Mouse (Mus musculus) lung, embryonic 14.5 days (tissue): Measurements from ENCODE around the gene Lcp2. TPM values are rescaled to one million over a fixed set of nuclear protein-coding genes. Genes with fewer than 3 reads are reported as not detected.

ENCODE experiments used
- ATAC-seq: fragments of 200-750 bp; cut with Nextera tagmentation; 2 replicates; pipeline ENCODE4 v1.8.0; 2017; ENCODE audit warnings: mild to moderate bottlenecking, moderate TSS enrichment, moderate library complexity; ENCODE audit not compliant: insufficient read depth
- DNase-seq: peaks from one replicate; pipeline ENCODE4 v3.0.0-alpha.2; 2015
- H3K27ac ChIP-seq: fragments of 300-500 bp; sonication (generic); 2 replicates; pipeline ENCODE4 v1.5.1; 2014; ENCODE audit warnings: low read depth, mild to moderate bottlenecking, moderate library complexity
- H3K27me3 ChIP-seq: fragments of 300-500 bp; sonication (generic); 2 replicates; pipeline ENCODE4 v1.6.1; 2014; ENCODE audit warnings: low read length, control low read depth; ENCODE audit not compliant: insufficient read depth
- H3K36me3 ChIP-seq: fragments of 300-500 bp; sonication (generic); 2 replicates; pipeline ENCODE4 v1.6.1; 2014; ENCODE audit warnings: control low read depth; ENCODE audit not compliant: insufficient read depth
- H3K4me1 ChIP-seq: fragments of 300-500 bp; sonication (generic); 2 replicates; pipeline ENCODE4 v1.6.1; 2014; ENCODE audit warnings: antibody characterized with exemption, control low read depth; ENCODE audit not compliant: insufficient read depth
- H3K4me2 ChIP-seq: fragments of 300-500 bp; sonication (generic); 2 replicates; pipeline ENCODE4 v1.6.1; 2014; ENCODE audit warnings: mild to moderate bottlenecking
- H3K4me3 ChIP-seq: fragments of 300-500 bp; sonication (generic); 2 replicates; pipeline ENCODE4 v1.5.1; 2014; ENCODE audit warnings: low read depth, low read length
- H3K9ac ChIP-seq: fragments of 300-500 bp; sonication (generic); 2 replicates; pipeline ENCODE4 v1.6.1; 2014
- H3K9me3 ChIP-seq: fragments of 300-500 bp; sonication (generic); 2 replicates; pipeline ENCODE4 v1.6.1; 2016; ENCODE audit warnings: low read depth, low read length, control low read depth
- CTCF ChIP-seq: IDR thresholded peaks from 2 replicates; pipeline ENCODE4 v1.5.1; 2016; ENCODE audit warnings: antibody characterized with exemption, low read depth
- WGBS: fragments of 180-500 bp; shearing (Covaris S2); extraction: QIAGEN DNeasy Blood & Tissue Kit; methylation state at CpG from one replicate; pipeline ENCODE4 v1.1.7; 2014; 5-methylcytosine and 5-hydroxymethylcytosine counted together
- polyA plus RNA-seq: library from polyadenylated mRNA; unstranded; fragments of >200 nt; fragmentation: Nextera tagmentation; extraction: Ambion mirVana; gene quantifications from 2 replicates; pipeline ENCODE4 v1.2.1, GENCODE M21; 2014

Gene Lcp2
- polyA plus RNA-seq, 1 experiment from 2014 or later = 4.0 TPM

DNA sequence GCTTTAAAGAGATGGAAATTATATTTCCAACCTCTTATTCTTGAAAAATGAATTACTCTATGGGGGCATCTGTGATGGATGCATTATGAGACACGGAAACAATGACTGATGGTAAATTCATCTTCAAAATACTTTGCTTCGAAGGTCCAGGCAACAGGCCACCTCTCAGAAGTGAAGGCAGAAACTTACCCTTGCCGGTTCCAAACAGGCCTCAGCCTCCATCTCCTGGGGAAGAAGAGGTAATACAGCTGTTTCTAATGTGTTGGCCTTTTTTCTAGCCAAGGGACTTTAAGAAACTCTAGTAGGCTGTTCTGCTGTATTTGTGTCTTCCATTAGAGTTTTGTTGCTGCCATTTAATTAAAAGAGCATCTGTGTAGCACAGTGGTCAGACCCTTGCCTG lies 40.3 kb downstream of the Lcp2 start:
- no peaks in the 10 kb centered on the region for H3K4me1 ChIP-seq
- no peak overlapping the region for H3K4me2 ChIP-seq
- no peak for ATAC-seq
- H3K27me3 ChIP-seq = no peaks in the 10 kb centered on the region
- no peak overlapping the region for H3K4me3 ChIP-seq
- no peak; the same call in 1 of the 2 replicates for TF ChIP-seq CTCF
- H3K36me3 ChIP-seq = no peaks in the 10 kb centered on the region
- no peaks in the 10 kb centered on the region for H3K9me3 ChIP-seq
- 60% methylated on average over 3 of the region's 3 CpGs for WGBS
- peak; percentile 17 for DNase-seq
- H3K9ac ChIP-seq = no peak overlapping the region
- H3K27ac ChIP-seq = no peak overlapping the region

DNA sequence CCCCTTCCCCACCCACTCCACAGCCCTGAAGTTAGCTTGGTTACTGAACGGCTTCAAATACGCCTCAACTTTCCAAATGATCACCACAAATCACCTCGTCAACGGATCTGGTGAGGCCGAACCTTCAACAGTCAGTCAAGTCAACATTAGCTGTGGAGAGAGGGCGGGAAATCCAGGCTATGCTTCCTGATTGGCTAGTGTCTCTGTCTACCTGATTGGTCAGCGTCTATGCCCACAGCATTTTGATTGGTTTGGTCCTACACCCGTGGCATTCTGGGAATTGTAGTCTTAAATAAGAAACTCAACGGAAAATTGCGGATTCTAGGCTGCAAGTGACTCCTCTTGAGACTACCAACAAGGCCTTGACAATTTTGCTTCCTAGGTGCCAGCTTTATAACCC lies 51.7 kb downstream of the Lcp2 start, which contains the start of gene 4930469K13Rik:
Gene 4930469K13Rik (minus strand): TSS at position 133 of the 400 bp plus-strand sequence.
- Histone ChIP-seq H3K4me1 (no peaks in the 10 kb centered on the region), H3K9ac (no peak within 1 kb of the TSS), H3K4me3 (no peak within 1 kb of the TSS), H3K27ac (no peak within 1 kb of the TSS), H3K4me2 (no peak within 1 kb of the TSS), H3K36me3 (no peaks in the 10 kb centered on the region), H3K9me3 (no peaks in the 10 kb centered on the region), H3K27me3 (no peaks in the 10 kb centered on the region)
- DNase-seq (peak; percentile 33), ATAC-seq (peak; percentile 41; the same call in 1 of the 2 replicates)
- 80% methylated on average over 10 of the region's 10 CpGs for WGBS
- no peak for TF ChIP-seq CTCF

DNA sequence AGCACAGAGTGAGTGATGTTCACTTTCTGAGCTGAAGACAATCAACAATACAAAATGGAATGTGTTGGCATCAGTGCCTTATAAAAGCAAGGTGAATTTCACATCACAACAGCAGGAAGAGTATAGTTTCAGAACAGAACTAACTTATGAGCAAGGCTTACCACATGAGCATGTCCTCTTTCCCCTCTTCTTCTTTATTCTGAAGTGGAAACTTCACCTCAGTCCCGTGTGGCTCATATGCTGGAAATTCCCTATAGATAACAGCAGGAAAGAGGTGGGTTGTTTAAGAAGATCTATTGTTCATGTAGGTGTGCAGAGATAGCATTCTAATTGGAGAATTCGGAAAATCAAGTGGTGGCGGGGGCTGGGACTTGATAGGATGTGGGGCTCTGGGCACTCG lies 55.1 kb downstream of the Lcp2 start:
- H3K4me3 ChIP-seq = no peak overlapping the region
- no peaks in the 10 kb centered on the region for H3K36me3 ChIP-seq
- DNase-seq = no peak
- ATAC-seq = no peak
- H3K27ac ChIP-seq = no peak overlapping the region
- no peak overlapping the region for H3K9ac ChIP-seq
- no peak overlapping the region for H3K4me2 ChIP-seq
- H3K4me1 ChIP-seq = no peaks in the 10 kb centered on the region
- 78% methylated on average over 4 of the region's 4 CpGs for WGBS
- no peaks in the 10 kb centered on the region for H3K9me3 ChIP-seq
- TF ChIP-seq CTCF = no peak
- no peaks in the 10 kb centered on the region for H3K27me3 ChIP-seq

DNA sequence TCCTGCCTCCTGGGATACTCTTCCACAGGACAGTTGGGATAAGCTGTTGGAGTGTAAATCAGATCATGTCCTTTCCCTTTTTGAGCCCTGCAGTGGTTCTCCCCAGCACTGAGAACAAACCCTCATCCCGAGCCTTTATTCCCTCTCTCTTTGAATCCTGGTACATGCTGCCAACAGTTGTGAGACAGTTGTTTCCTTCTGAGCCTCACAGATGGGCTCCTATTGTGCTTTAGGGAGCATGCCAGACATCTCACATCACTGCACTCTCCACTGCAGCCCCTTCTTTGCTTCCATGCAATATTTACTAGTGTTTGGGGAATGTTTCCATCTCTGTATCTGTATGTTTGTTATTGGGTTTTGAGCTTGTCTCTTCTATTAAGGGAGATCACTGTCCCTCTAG lies 58.2 kb downstream of the Lcp2 start:
- no peaks in the 10 kb centered on the region for H3K27me3 ChIP-seq
- no peak for DNase-seq
- no peak overlapping the region for H3K27ac ChIP-seq
- H3K4me1 ChIP-seq = no peaks in the 10 kb centered on the region
- no peak overlapping the region for H3K4me3 ChIP-seq
- no peaks in the 10 kb centered on the region for H3K9me3 ChIP-seq
- TF ChIP-seq CTCF = no peak
- no peak for ATAC-seq
- 42% methylated on average over 1 of the region's 1 CpGs for WGBS
- no peak overlapping the region for H3K9ac ChIP-seq
- H3K36me3 ChIP-seq = no peaks in the 10 kb centered on the region
- H3K4me2 ChIP-seq = no peak overlapping the region

DNA sequence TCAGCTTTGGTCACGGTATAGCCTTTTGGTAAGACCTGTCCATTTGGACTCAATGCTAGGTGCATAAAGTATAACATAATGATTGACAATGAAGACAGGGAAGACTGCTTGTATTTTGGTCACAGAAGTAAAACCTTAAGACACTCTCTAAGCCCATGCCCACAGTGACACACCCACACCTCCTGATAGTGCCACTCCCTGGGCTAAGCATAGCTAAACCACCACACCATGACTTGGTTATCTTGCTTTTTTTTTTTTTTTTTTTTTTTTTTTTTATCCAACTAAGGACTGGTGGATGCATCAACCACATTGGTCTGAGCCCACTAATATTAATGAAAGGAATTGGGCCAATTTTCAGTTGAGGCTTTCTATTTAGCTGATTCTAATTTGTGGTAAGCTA lies 62.5 kb downstream of the Lcp2 start:
- no peak for ATAC-seq
- WGBS = 100% methylated on average over 1 of the region's 1 CpGs
- no peak for DNase-seq
- H3K4me1 ChIP-seq = no peaks in the 10 kb centered on the region
- H3K9me3 ChIP-seq = no peaks in the 10 kb centered on the region
- no peak overlapping the region for H3K4me2 ChIP-seq
- no peak for TF ChIP-seq CTCF
- H3K27ac ChIP-seq = no peak overlapping the region
- no peaks in the 10 kb centered on the region for H3K36me3 ChIP-seq
- H3K9ac ChIP-seq = no peak overlapping the region
- H3K27me3 ChIP-seq = no peaks in the 10 kb centered on the region
- no peak overlapping the region for H3K4me3 ChIP-seq

DNA sequence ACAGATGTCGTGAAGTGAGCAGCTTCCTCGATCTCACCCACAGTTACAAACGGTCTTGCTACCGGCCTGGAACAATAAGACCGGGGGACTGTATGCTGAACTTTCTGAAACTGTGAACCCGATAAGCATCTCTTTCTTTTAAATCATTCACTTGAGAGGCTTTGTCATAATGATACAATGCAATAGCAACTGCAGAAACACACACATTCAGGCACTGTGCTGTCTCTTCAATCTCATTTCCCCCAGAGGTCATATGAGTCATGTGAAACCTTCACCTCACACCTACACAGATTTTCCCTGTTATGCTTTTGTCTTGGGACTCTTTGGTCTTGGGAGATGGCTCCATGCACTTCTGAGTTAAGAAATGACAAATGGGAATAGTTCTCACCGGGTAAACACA lies 65.2 kb downstream of the Lcp2 start:
- Histone ChIP-seq H3K36me3 (no peaks in the 10 kb centered on the region), H3K9me3 (no peaks in the 10 kb centered on the region), H3K27ac (no peak overlapping the region), H3K27me3 (no peaks in the 10 kb centered on the region), H3K4me2 (no peak overlapping the region), H3K9ac (no peak overlapping the region), H3K4me1 (no peaks in the 10 kb centered on the region), H3K4me3 (no peak overlapping the region)
- ATAC-seq = no peak
- DNase-seq = no peak
- 65% methylated on average over 7 of the region's 7 CpGs for WGBS
- TF ChIP-seq CTCF = no peak

DNA sequence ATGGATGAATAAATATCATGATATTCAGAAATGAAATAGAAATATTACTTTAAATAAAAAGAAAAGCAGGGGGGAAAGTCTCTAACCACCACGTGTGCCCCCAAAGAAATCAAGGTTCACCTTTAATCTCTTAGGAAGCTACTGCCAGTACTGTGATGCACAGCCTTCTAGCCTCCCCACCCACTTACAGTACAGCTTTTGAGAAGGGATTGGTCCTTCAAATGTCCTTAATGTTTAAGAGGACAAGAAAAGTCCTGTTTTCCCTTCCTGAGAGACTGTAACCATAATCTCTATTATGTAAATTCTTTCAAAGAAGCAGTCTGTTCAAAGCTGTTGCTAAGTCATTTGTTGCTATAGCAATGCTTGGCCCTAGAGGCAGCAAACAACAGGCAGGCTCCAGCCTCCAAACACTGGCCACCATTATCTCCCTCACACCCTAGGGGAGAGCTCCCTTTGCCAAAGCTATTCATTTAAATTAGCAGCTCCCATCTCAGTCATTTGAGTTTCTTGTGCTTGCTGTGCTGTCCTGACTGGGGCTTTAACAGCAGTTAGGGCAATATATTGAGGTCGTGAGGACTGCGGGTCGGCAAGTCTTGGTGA lies 66.2 kb downstream of the Lcp2 start:
- Histone ChIP-seq H3K4me3 (no peak overlapping the region), H3K27ac (no peak overlapping the region), H3K4me1 (no peaks in the 10 kb centered on the region), H3K36me3 (no peaks in the 10 kb centered on the region), H3K9me3 (no peaks in the 10 kb centered on the region), H3K9ac (no peak overlapping the region), H3K4me2 (no peak overlapping the region), H3K27me3 (no peaks in the 10 kb centered on the region)
- no peak for TF ChIP-seq CTCF
- 57% methylated on average over 4 of the region's 4 CpGs for WGBS
- DNase-seq = peak; percentile 59
- peak; percentile 68; the same call in 1 of the 2 replicates for ATAC-seq
